Mouse (Mus musculus): ENCODE measurements around the gene Birc3. TPM values are rescaled to one million over a fixed set of nuclear protein-coding genes. Genes with fewer than 3 reads are reported as not detected.

The Birc3 gene
- polyA plus RNA-seq, 1 experiment from 2014 or later: 15.9 TPM

DNA sequence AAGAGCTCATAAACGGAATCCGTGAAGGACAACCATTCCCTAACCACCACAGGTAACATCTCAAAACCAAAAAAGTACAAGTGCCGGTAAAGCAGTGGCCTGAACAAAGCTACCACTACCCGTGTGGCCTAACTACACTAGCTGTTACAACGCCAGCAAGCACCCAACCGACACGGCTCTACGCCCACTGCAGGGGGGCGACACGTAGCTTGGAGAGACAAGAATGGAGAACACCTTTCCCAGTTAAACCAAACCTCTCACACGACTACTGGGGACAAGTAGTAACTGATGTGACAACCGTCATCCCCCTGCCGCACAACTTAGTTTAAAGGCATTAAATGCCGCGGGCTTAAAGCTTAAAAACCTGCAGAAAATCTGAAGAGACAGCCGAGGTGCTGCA lies 36.7 kb downstream of the Birc3 start:
- WGBS: under 1% methylated on average over 16 of the region's 16 CpGs
- H3K9me3 ChIP-seq: no peaks in the 10 kb centered on the region
- H3K4me3 ChIP-seq: peak overlapping the region; percentile 67
- H3K27me3 ChIP-seq: no peaks in the 10 kb centered on the region
- peak overlapping the region; percentile 99 for H3K27ac ChIP-seq
- H3K9ac ChIP-seq: peak overlapping the region; percentile 87
- ATAC-seq (ENCODE audit: insufficient number of reproducible peaks, low FRiP score, low TSS enrichment, low read depth): no peak
- H3K4me2 ChIP-seq: peak overlapping the region; percentile 61
- peaks cover 17% of the 10 kb centered on the region for H3K36me3 ChIP-seq
- H3K4me1 ChIP-seq: peaks cover 12% of the 10 kb centered on the region; the same call in 1 of the 2 replicates

- H3K36me3 ChIP-seq: peaks cover 17% of the 10 kb centered on the region
- H3K4me1 ChIP-seq: peaks cover 12% of the 10 kb centered on the region; the same call in 1 of the 2 replicates
- ATAC-seq (ENCODE audit: insufficient number of reproducible peaks, low FRiP score, low TSS enrichment, low read depth): no peak
- no peak overlapping the region for H3K27ac ChIP-seq
- WGBS: 91% methylated on average over 1 of the region's 1 CpGs
- no peak overlapping the region for H3K4me2 ChIP-seq
- H3K27me3 ChIP-seq: no peaks in the 10 kb centered on the region
- H3K9ac ChIP-seq: no peak overlapping the region
- H3K4me3 ChIP-seq: no peak overlapping the region
- H3K9me3 ChIP-seq: no peaks in the 10 kb centered on the region
Measured at GRCm38 (mm10) chr9:7835302-7835701, 37.7 kb downstream of the Birc3 start.

GRCm38 (mm10) chr9:7833421-7833820 lies 39.6 kb downstream of the Birc3 start:
- no peak overlapping the region for H3K9ac ChIP-seq
- WGBS: 89% methylated on average over 6 of the region's 6 CpGs
- no peaks in the 10 kb centered on the region for H3K9me3 ChIP-seq
- peak overlapping the region; percentile 5 for H3K4me2 ChIP-seq
- H3K4me1 ChIP-seq: peaks cover 16% of the 10 kb centered on the region; the same call in 1 of the 2 replicates
- H3K36me3 ChIP-seq: peaks cover 21% of the 10 kb centered on the region
- H3K27ac ChIP-seq: no peak overlapping the region
- no peak for ATAC-seq (ENCODE audit: insufficient number of reproducible peaks, low FRiP score, low TSS enrichment, low read depth)
- no peak overlapping the region for H3K4me3 ChIP-seq
- no peaks in the 10 kb centered on the region for H3K27me3 ChIP-seq

DNA sequence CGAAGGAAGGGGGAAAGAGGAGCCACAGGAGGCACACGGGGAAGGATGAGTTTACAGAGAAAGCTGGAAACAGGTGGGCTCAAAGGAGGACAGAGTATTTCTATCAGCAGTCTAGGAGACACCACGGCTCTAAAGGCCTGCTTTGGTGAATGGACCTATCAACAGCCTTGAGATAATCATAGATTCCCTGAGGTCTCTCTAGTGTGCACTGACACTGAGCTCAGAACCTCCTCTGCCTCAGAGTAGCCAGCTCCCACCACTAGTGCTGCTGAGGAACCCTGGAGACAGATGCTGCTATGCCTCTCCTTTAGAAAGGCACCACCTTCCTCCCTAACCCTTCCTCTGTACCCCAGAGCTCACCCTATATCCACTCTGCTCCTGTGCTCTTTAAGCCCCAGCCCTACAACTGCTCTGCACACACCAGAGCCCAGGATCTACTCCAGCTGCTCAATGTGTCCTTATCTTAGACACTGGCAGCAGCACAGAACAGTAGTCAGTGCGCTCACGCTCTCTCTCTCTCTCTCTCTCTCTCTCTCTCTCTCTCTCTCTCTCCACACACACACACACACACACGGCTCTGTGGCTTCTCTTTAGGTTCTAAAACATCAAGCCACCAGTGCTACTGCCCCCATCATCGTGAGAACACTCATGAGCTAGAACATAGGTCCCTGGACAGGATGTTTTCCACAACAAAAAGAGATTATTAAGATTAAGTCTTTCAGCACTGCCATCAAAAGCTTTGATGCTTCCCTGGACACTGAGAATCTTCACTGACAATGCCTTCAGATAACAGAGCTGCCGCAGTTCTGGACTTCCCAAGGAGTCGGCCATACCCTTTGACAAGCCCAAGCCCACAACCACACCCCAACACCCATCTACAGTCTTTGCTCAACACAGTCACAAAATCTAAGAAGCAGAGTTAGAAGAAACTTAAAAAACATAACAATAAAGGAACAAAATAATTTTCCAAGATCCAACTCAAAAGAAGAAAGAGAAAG lies 43.2 kb downstream of the Birc3 start:
- ATAC-seq (ENCODE audit: insufficient number of reproducible peaks, low FRiP score, low TSS enrichment, low read depth): peak; percentile 24; the same call in 1 of the 2 replicates
- H3K36me3 ChIP-seq: peaks cover 31% of the 10 kb centered on the region
- H3K4me2 ChIP-seq: no peak overlapping the region
- peaks cover 14% of the 10 kb centered on the region; the same call in 1 of the 2 replicates for H3K4me1 ChIP-seq
- WGBS: 79% methylated on average over 9 of the region's 9 CpGs
- H3K27me3 ChIP-seq: no peaks in the 10 kb centered on the region
- H3K4me3 ChIP-seq: no peak overlapping the region
- H3K9ac ChIP-seq: no peak overlapping the region
- no peaks in the 10 kb centered on the region for H3K9me3 ChIP-seq
- H3K27ac ChIP-seq: no peak overlapping the region

DNA sequence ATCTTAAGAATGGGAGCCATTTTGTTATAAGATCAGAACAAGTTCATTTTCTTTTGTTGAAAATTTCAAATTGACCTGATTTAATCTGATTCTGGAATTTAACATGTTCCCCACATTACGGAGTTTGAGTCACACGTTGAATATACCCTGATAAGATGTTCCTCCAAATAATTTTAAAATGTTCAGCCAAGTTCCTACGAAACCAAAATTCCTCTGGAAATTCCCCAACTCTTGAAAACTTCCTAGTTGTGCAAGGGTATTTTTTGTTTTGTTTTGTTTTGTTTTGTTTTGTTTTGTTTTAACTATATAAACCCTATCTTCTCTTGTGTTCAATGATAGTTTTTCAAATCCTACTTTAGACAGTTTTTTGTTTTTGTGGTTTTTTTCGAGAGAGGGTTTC lies 44.3 kb downstream of the Birc3 start:
- H3K4me2 ChIP-seq: no peak overlapping the region
- no peak overlapping the region for H3K4me3 ChIP-seq
- H3K36me3 ChIP-seq: peaks cover 25% of the 10 kb centered on the region
- H3K9me3 ChIP-seq: no peaks in the 10 kb centered on the region
- H3K27me3 ChIP-seq: no peaks in the 10 kb centered on the region
- no peak overlapping the region for H3K9ac ChIP-seq
- peaks cover 9% of the 10 kb centered on the region; the same call in 1 of the 2 replicates for H3K4me1 ChIP-seq
- ATAC-seq (ENCODE audit: insufficient number of reproducible peaks, low FRiP score, low TSS enrichment, low read depth): no peak
- no peak overlapping the region for H3K27ac ChIP-seq
- 88% methylated on average over 4 of the region's 4 CpGs for WGBS

DNA sequence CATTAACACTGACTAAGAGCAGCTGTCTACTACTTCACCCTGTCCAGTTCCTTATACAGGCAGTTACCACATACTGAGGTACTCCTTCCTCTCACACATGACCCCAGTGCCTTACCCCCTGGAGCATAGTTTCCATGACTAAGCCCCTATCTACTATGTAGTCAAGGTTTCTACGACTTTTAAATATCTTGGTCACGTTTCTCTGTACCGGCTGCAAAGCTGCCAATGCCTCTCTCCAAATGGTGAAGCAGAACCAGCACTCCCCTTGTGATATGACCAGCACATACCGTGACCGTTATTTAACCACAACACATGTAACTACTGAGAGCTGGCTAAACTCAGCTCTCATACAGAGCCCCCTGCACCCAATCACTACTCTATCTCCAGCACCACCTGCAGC lies 48.1 kb downstream of the Birc3 start:
- no peak overlapping the region for H3K27ac ChIP-seq
- H3K4me1 ChIP-seq: 0 out of 2 replicates have a peak, but pooled peaks cover 1% of the 10 kb centered on the region
- H3K4me2 ChIP-seq: no peak overlapping the region
- H3K9ac ChIP-seq: no peak overlapping the region
- H3K27me3 ChIP-seq: no peaks in the 10 kb centered on the region
- H3K4me3 ChIP-seq: no peak overlapping the region
- 84% methylated on average over 5 of the region's 5 CpGs for WGBS
- ATAC-seq (ENCODE audit: insufficient number of reproducible peaks, low FRiP score, low TSS enrichment, low read depth): no peak
- no peaks in the 10 kb centered on the region for H3K9me3 ChIP-seq
- peaks cover 35% of the 10 kb centered on the region for H3K36me3 ChIP-seq

DNA sequence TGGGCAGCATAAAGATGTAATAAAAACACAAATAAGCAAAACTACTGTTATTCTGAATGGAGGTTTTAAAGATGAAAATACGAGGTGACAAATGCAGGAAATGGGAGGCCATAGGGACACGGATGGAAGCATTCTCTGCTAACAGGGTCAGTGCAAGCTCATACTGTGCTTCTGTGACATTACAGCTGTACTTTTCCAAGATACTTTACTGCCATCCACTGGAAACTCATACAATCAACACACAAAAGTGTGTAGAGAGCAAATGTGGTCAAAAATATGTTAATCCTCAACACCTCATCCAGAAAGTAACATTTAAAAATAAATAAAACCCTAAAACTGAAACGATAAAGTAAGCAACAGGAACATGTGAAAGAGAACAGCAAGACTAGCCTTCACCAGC lies 50.2 kb downstream of the Birc3 start:
- H3K4me2 ChIP-seq: no peak overlapping the region
- ATAC-seq (ENCODE audit: insufficient number of reproducible peaks, low FRiP score, low TSS enrichment, low read depth): no peak
- WGBS: 80% methylated on average over 3 of the region's 3 CpGs
- peaks cover 46% of the 10 kb centered on the region for H3K36me3 ChIP-seq
- no peaks in the 10 kb centered on the region for H3K4me1 ChIP-seq
- H3K27me3 ChIP-seq: no peaks in the 10 kb centered on the region
- H3K27ac ChIP-seq: no peak overlapping the region
- H3K9me3 ChIP-seq: no peaks in the 10 kb centered on the region
- H3K9ac ChIP-seq: no peak overlapping the region
- H3K4me3 ChIP-seq: no peak overlapping the region

- Histone ChIP-seq H3K36me3 (no peaks in the 10 kb centered on the region), H3K4me3 (no peak overlapping the region), H3K27me3 (no peaks in the 10 kb centered on the region), H3K9me3 (no peaks in the 10 kb centered on the region), H3K4me1 (no peaks in the 10 kb centered on the region), H3K4me2 (no peak overlapping the region), H3K27ac (no peak overlapping the region), H3K9ac (no peak overlapping the region)
- no peak for ATAC-seq (ENCODE audit: insufficient number of reproducible peaks, low FRiP score, low TSS enrichment, low read depth)
- 73% methylated on average over 5 of the region's 5 CpGs for WGBS
Measured at GRCm38 (mm10) chr9:7805101-7805506, 67.9 kb downstream of the Birc3 start.

Other genes with a start within 250 kb of the Birc3 start
- gene Mmp20, start 245.0 kb downstream of the Birc3 start, polyA plus RNA-seq (2015; fragmentation: Nextera tagmentation; extraction: Ambion mirVana): not detected in 2 replicates
- 0.14 TPM in 1 of 2 replicates, not detected in the other for gene Mmp7, start 181.1 kb downstream of the Birc3 start, polyA plus RNA-seq (2015; fragmentation: Nextera tagmentation; extraction: Ambion mirVana)
- 135 and 142 TPM in 2 replicates for gene Tmem123, start 109.1 kb downstream of the Birc3 start, polyA plus RNA-seq (2015; fragmentation: Nextera tagmentation; extraction: Ambion mirVana)
- 35.3 and 37.1 TPM in 2 replicates for gene Birc2, start 36.1 kb downstream of the Birc3 start, polyA plus RNA-seq (2015; fragmentation: Nextera tagmentation; extraction: Ambion mirVana)
- gene Yap1, start 131.4 kb upstream of the Birc3 start, polyA plus RNA-seq (2015; fragmentation: Nextera tagmentation; extraction: Ambion mirVana): 30.8 and 41.1 TPM in 2 replicates
- 12.6 and 12.7 TPM in 2 replicates for gene Cfap300, start 169.6 kb upstream of the Birc3 start, polyA plus RNA-seq (2015; fragmentation: Nextera tagmentation; extraction: Ambion mirVana)

All from limb, embryonic 15.5 days (tissue).